Mouse (Mus musculus): ENCODE data around the gene Tmem221.

DNA sequence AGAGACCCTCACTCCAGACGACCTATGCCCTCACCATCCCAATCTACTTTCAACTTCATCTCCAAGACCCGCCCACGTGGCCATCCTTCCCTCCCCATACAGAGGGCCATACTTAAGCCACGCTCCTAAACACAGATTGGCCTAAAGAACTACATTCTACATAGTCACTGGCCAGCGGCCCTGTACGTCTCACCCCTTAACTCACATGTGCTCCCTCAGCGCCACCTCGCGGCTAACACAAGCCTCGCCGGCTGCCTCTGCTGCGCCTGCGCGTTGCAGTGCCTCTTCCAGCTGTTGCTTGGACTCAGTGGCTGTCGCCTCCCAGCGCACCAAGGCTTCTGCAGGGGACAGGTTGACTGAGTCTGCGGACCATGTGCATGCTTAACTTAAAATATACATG lies 37.0 kb downstream of the Tmem221 start:
- no peak for TF ChIP-seq GATA1 (IDR thresholded peaks at IDR 0.05; ENCODE audit: borderline replicate concordance, low read length)
- TF ChIP-seq FLI1 (IDR thresholded peaks at IDR 0.05; ENCODE audit: low read length), result no peak
